Mouse (Mus musculus): ENCODE results near the gene Spc25.

DNA sequence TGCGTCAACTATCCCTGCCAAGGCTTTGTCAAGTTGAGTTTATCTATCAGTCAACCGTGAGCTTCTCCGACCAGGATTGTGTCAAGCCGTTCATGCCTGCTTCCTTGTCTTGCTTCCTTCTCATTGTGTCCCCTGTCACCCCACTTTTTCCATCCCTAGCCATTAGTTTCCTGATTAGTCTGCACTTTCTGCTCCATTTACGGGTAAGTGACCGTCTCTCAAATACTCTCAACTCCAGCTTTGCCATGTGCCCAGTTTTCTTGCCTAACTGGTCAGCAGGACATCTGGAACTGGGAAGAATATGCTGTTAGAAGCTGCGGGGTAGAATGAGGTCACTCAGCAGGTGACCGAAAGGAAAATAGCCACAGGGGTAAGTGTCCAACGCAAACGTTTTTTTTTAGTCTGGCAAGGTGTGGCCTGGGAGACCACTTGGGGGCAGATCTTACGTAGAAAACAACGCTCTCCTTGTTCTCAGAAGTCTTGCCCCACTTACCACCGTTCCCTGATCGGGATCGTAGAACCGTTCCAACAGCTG is 42.3 kb upstream of the Spc25 start:
- TF ChIP-seq CTCF (IDR thresholded peaks at IDR 0.05; ENCODE audit: low read depth, low read length) (no peak), GATA1 (IDR thresholded peaks at IDR 0.05; ENCODE audit: borderline replicate concordance, low read length) (no peak), POLR2AphosphoS5 (IDR thresholded peaks at IDR 0.05; ENCODE audit: insufficient replicate concordance, low read depth, low read length) (no peak)

All from G1E (cell line).